Mouse (Mus musculus) MEL (cell line): ENCODE measurements around the gene Mlxip.

Experiments
- CHD2 ChIP-seq: IDR thresholded peaks from 2 replicates; pipeline ENCODE4 v1.6.1; 2011; ENCODE audit warnings: low read length, improper control_type of control experiment
- CTCF ChIP-seq, 3 experiments: IDR thresholded peaks in 2 of 3; conservative IDR thresholded peaks in 1 of 3; 2 replicates each; pipeline ENCODE4 v1.5.1; 2011 to 2012; ENCODE audit warnings: low read length in 3 of 3, low read depth in 2 of 3, mild to moderate bottlenecking in 2 of 3, improper control_type of control experiment in 1 of 3, inconsistent platforms in 1 of 3, mixed read lengths in 1 of 3, moderate library complexity in 1 of 3; ENCODE audit not compliant: control insufficient read depth in 1 of 3, insufficient read depth in 1 of 3, poor library complexity in 1 of 3, severe bottlenecking in 1 of 3
- E2F4 ChIP-seq: IDR thresholded peaks from 2 replicates; pipeline ENCODE4 v1.6.1; 2011; ENCODE audit warnings: low read depth, low read length, improper control_type of control experiment, borderline replicate concordance
- ELF1 ChIP-seq: IDR thresholded peaks from 2 replicates; pipeline ENCODE4 v1.6.1; 2014; ENCODE audit warnings: low read depth, mild to moderate bottlenecking, inconsistent platforms, low read length, improper control_type of control experiment, moderate library complexity
- EP300 ChIP-seq, 2 experiments: IDR thresholded peaks; 2 replicates each; pipeline ENCODE4 v1.6.1; 2011; ENCODE audit warnings: improper control_type of control experiment in 2 of 2, low read length in 2 of 2, low read depth in 1 of 2, mild to moderate bottlenecking in 1 of 2
- MAX ChIP-seq: IDR thresholded peaks from 2 replicates; pipeline ENCODE4 v1.6.1; 2011; ENCODE audit warnings: low read length, improper control_type of control experiment
- POLR2A ChIP-seq, 2 experiments: IDR thresholded peaks; 2 replicates each; pipeline ENCODE4 v1.6.1; 2011 to 2012; ENCODE audit warnings: low read length in 2 of 2, mild to moderate bottlenecking in 2 of 2, control low read depth in 1 of 2, improper control_type of control experiment in 1 of 2, low read depth in 1 of 2, moderate library complexity in 1 of 2; ENCODE audit not compliant: control insufficient read depth in 1 of 2, insufficient read depth in 1 of 2, poor library complexity in 1 of 2
- RCOR1 ChIP-seq: IDR thresholded peaks from 2 replicates; pipeline ENCODE4 v1.6.1; 2012; ENCODE audit warnings: low read depth, mild to moderate bottlenecking, inconsistent platforms, low read length, improper control_type of control experiment
- SMC3 ChIP-seq: IDR thresholded peaks from 2 replicates; pipeline ENCODE4 v1.6.1; 2011; ENCODE audit warnings: low read depth, low read length, improper control_type of control experiment

GRCm38 (mm10) chr5:123489935-123490334, 95.3 kb downstream of the Mlxip start:
- no peak for TF ChIP-seq POLR2A (IDR thresholded peaks at IDR 0.05; ENCODE audit: control insufficient read depth in 1 of 2, insufficient read depth in 1 of 2, low read depth in 1 of 2, low read length in 2 of 2, poor library complexity in 1 of 2)
- TF ChIP-seq SMC3, result no peak
- TF ChIP-seq CTCF (IDR thresholded peaks at IDR 0.05 in 2 of 3, conservative IDR thresholded peaks at IDR 0.05 in 1 of 3; ENCODE audit: control insufficient read depth in 1 of 3, insufficient read depth in 1 of 3, low read depth in 2 of 3, low read length in 3 of 3, poor library complexity in 1 of 3, severe bottlenecking in 1 of 3), result no peak
- TF ChIP-seq CHD2, result no peak
- no peak for TF ChIP-seq RCOR1
- TF ChIP-seq EP300 (IDR thresholded peaks at IDR 0.05; ENCODE audit: low read depth in 1 of 2, low read length in 2 of 2), result no peak
- TF ChIP-seq E2F4, result no peak
- TF ChIP-seq ELF1, result no peak
- no peak for TF ChIP-seq MAX
